14 mouse cellular contexts compared by ENCODE assay signal in genomic region chr1:70913071-70913470, GRCm38 (mm10).
"Had no signal": no experiment of that assay in that cellular context is flagged by ENCODE, and none has a peak within 500 bp of the region (broad histone marks: within the 10 kb centered on the region; RNA-seq: fewer than 3 reads in every experiment).

No protein-coding gene starts in this region.

- DNase-seq: kidney, adult 11 months; kidney, adult 8-10 months; kidney, postnatal 25 days; layer of hippocampus, adult 9-11 months; lung, adult 18-20 months; lung, postnatal 10 days; lung, postnatal 36 days; midbrain, embryonic 14.5 days; right cerebral cortex, adult 18-20 months; right cerebral cortex, postnatal 14 days; right cerebral cortex, postnatal 4 days; thymus, adult 2 months; thymus, postnatal 14 days; thymus, postnatal 4 days had no signal
